Mouse (Mus musculus) CH12.LX (cell line): Measurements from ENCODE around the gene Sde2. TPM values are rescaled to one million over a fixed set of nuclear protein-coding genes. Genes with fewer than 3 reads are reported as not detected.
A peak's percentile ranks its signal among the peaks of the same experiment; 100 is the strongest.

ENCODE experiments used
- DNase-seq: peaks from one replicate; pipeline ENCODE4 v3.0.0-alpha.2; 2013; ENCODE audit errors: extremely low read depth
- H3K27ac ChIP-seq: 2 replicates; pipeline ENCODE4 v1.5.1; 2012; ENCODE audit warnings: low read depth, mild to moderate bottlenecking, control low read depth, moderate library complexity; ENCODE audit not compliant: insufficient read depth
- H3K27me3 ChIP-seq: replicated peaks from 2 replicates; pipeline ENCODE3; 2012; ENCODE audit warnings: inconsistent platforms
- H3K36me3 ChIP-seq, 2 experiments: replicated peaks in 1 of 2; 2 replicates each; pipeline versions ENCODE3 to v1.6.1; 2012; ENCODE audit warnings: inconsistent platforms in 1 of 2, low read length in 1 of 2, mild to moderate bottlenecking in 1 of 2, mixed read lengths in 1 of 2, moderate library complexity in 1 of 2; ENCODE audit not compliant: control insufficient read depth in 1 of 2, insufficient read depth in 1 of 2
- H3K4me1 ChIP-seq, 2 experiments: 2 replicates each; pipeline ENCODE4 v1.6.1; 2012; ENCODE audit warnings: inconsistent platforms in 1 of 2, moderate library complexity in 1 of 2; ENCODE audit not compliant: insufficient read depth in 2 of 2, control insufficient read depth in 1 of 2
- H3K4me2 ChIP-seq: 2 replicates; pipeline ENCODE4 v1.6.1; 2012; ENCODE audit warnings: low read depth, mild to moderate bottlenecking, control low read depth; ENCODE audit not compliant: poor library complexity, insufficient read depth, severe bottlenecking
- H3K4me3 ChIP-seq, 3 experiments: fragments of 150-350 bp in 1 of 3; sonication (generic) in 1 of 3; replicated peaks in 1 of 3; 2 replicates each; pipeline versions ENCODE3 to v1.5.1; 2011 to 2012; ENCODE audit warnings: low read depth in 2 of 3, low read length in 2 of 3, mild to moderate bottlenecking in 2 of 3, moderate library complexity in 2 of 3, control low read depth in 1 of 3, improper control_type of control experiment in 1 of 3, inconsistent platforms in 1 of 3, mixed read lengths in 1 of 3; ENCODE audit not compliant: poor library complexity in 1 of 3
- H3K79me2 ChIP-seq: replicated peaks from 2 replicates; pipeline ENCODE4 v1.6.1; 2012; ENCODE audit warnings: mild to moderate bottlenecking, moderate library complexity; ENCODE audit not compliant: control insufficient read depth, poor library complexity, insufficient read depth, severe bottlenecking; ENCODE audit errors: extremely low read depth
- H3K9ac ChIP-seq: 2 replicates; pipeline ENCODE4 v1.6.1; 2012; ENCODE audit warnings: low read depth, mild to moderate bottlenecking, control low read depth, moderate library complexity; ENCODE audit not compliant: insufficient read depth
- H3K9me3 ChIP-seq: replicated peaks from 2 replicates; pipeline ENCODE3; 2012; ENCODE audit warnings: low read length, inconsistent platforms, mixed read lengths
- BHLHE40 ChIP-seq: IDR thresholded peaks from 2 replicates; pipeline ENCODE4 v1.6.1; 2011; ENCODE audit warnings: mild to moderate bottlenecking, low read depth, low read length, improper control_type of control experiment
- CHD1 ChIP-seq: IDR thresholded peaks from 2 replicates; pipeline ENCODE4 v1.6.1; 2012; ENCODE audit warnings: low read depth, low read length, improper control_type of control experiment, inconsistent platforms
- CHD2 ChIP-seq: IDR thresholded peaks from 2 replicates; pipeline ENCODE4 v1.6.1; 2011; ENCODE audit warnings: low read length, improper control_type of control experiment
- CTCF ChIP-seq, 2 experiments: IDR thresholded peaks in 1 of 2; conservative IDR thresholded peaks in 1 of 2; 2 replicates each; pipeline ENCODE4 v1.5.1; 2011 to 2012; ENCODE audit warnings: low read depth in 2 of 2, low read length in 2 of 2, improper control_type of control experiment in 1 of 2, inconsistent platforms in 1 of 2, mild to moderate bottlenecking in 1 of 2, moderate library complexity in 1 of 2
- E2F4 ChIP-seq: IDR thresholded peaks from 2 replicates; pipeline ENCODE4 v1.6.1; 2011; ENCODE audit warnings: low read depth, low read length, improper control_type of control experiment; ENCODE audit not compliant: insufficient replicate concordance
- ELF1 ChIP-seq: IDR thresholded peaks from 2 replicates; pipeline ENCODE4 v1.6.1; 2014; ENCODE audit warnings: low read depth, mild to moderate bottlenecking, inconsistent platforms, low read length, improper control_type of control experiment
- EP300 ChIP-seq: IDR thresholded peaks from 2 replicates; pipeline ENCODE4 v1.6.1; 2011; ENCODE audit warnings: low read length, improper control_type of control experiment
- GABPA ChIP-seq: IDR thresholded peaks from 2 replicates; pipeline ENCODE4 v1.6.1; 2012; ENCODE audit warnings: low read depth, low read length, improper control_type of control experiment, inconsistent platforms; ENCODE audit not compliant: insufficient replicate concordance
- HCFC1 ChIP-seq: IDR thresholded peaks from 2 replicates; pipeline ENCODE4 v1.6.1; 2012; ENCODE audit warnings: low read depth, mild to moderate bottlenecking, inconsistent platforms, low read length, improper control_type of control experiment
- IRF4 ChIP-seq: IDR thresholded peaks from 2 replicates; pipeline ENCODE4 v1.6.1; 2014; ENCODE audit warnings: low read depth, mild to moderate bottlenecking, inconsistent platforms, low read length, improper control_type of control experiment
- JUN ChIP-seq: IDR thresholded peaks from 2 replicates; pipeline ENCODE4 v1.6.1; 2011; ENCODE audit warnings: low read depth, mild to moderate bottlenecking, low read length, improper control_type of control experiment, moderate library complexity; ENCODE audit not compliant: insufficient read depth
- JUND ChIP-seq: conservative IDR thresholded peaks from 2 replicates; pipeline ENCODE4 v1.6.1; 2011; ENCODE audit warnings: low read depth, low read length, improper control_type of control experiment
- KAT2A ChIP-seq: IDR thresholded peaks from 2 replicates; pipeline ENCODE4 v1.6.1; 2012; ENCODE audit warnings: low read length, improper control_type of control experiment, inconsistent platforms; ENCODE audit not compliant: insufficient replicate concordance
- MAX ChIP-seq: IDR thresholded peaks from 2 replicates; pipeline ENCODE4 v1.6.1; 2011; ENCODE audit warnings: low read length, improper control_type of control experiment
- MAZ ChIP-seq: IDR thresholded peaks from 2 replicates; pipeline ENCODE4 v1.6.1; 2012; ENCODE audit warnings: low read depth, mild to moderate bottlenecking, inconsistent platforms, low read length, improper control_type of control experiment, moderate library complexity
- MXI1 ChIP-seq: IDR thresholded peaks from 2 replicates; pipeline ENCODE4 v1.6.1; 2011; ENCODE audit warnings: mild to moderate bottlenecking, low read depth, low read length, improper control_type of control experiment
- MYC ChIP-seq: IDR thresholded peaks from 2 replicates; pipeline ENCODE4 v1.6.1; 2011; ENCODE audit warnings: low read depth, mild to moderate bottlenecking, improper control_type of control experiment, low read length
- NELFE ChIP-seq: IDR thresholded peaks from 2 replicates; pipeline ENCODE4 v1.6.1; 2011; ENCODE audit warnings: low read depth, low read length, improper control_type of control experiment
- NRF1 ChIP-seq: IDR thresholded peaks from 2 replicates; pipeline ENCODE4 v1.6.1; 2014; ENCODE audit warnings: low read depth, mild to moderate bottlenecking, inconsistent platforms, low read length, improper control_type of control experiment, moderate library complexity
- PAX5 ChIP-seq: IDR thresholded peaks from 2 replicates; pipeline ENCODE4 v1.6.1; 2012; ENCODE audit warnings: low read length, inconsistent platforms, mixed read lengths
- POLR2A ChIP-seq: IDR thresholded peaks from 2 replicates; pipeline ENCODE4 v1.6.1; 2011; ENCODE audit warnings: low read depth, mild to moderate bottlenecking, improper control_type of control experiment, low read length
- POLR2AphosphoS2 ChIP-seq: IDR thresholded peaks from 2 replicates; pipeline ENCODE4 v1.6.1; 2011; ENCODE audit warnings: low read depth, low read length, improper control_type of control experiment
- RCOR1 ChIP-seq: conservative IDR thresholded peaks from 2 replicates; pipeline ENCODE4 v1.6.1; 2012; ENCODE audit warnings: low read depth, mild to moderate bottlenecking, inconsistent platforms, low read length, improper control_type of control experiment
- SIN3A ChIP-seq: IDR thresholded peaks from 2 replicates; pipeline ENCODE4 v1.6.1; 2012; ENCODE audit warnings: low read length, improper control_type of control experiment, inconsistent platforms
- TBP ChIP-seq: conservative IDR thresholded peaks from 2 replicates; pipeline ENCODE4 v1.6.1; 2011; ENCODE audit warnings: low read depth, low read length, improper control_type of control experiment
- TCF12 ChIP-seq: IDR thresholded peaks from 2 replicates; pipeline ENCODE4 v1.6.1; 2014; ENCODE audit warnings: low read depth, mild to moderate bottlenecking, inconsistent platforms, low read length, improper control_type of control experiment
- UBTF ChIP-seq: IDR thresholded peaks from 2 replicates; pipeline ENCODE4 v1.6.1; 2012; ENCODE audit warnings: low read depth, mild to moderate bottlenecking, inconsistent platforms, low read length, improper control_type of control experiment, moderate library complexity
- USF2 ChIP-seq: conservative IDR thresholded peaks from 2 replicates; pipeline ENCODE4 v1.6.1; 2011; ENCODE audit warnings: low read depth, low read length, improper control_type of control experiment
- ZC3H11A ChIP-seq: IDR thresholded peaks from 2 replicates; pipeline ENCODE4 v1.6.1; 2012; ENCODE audit warnings: low read depth, mild to moderate bottlenecking, inconsistent platforms, low read length, improper control_type of control experiment
- ZKSCAN1 ChIP-seq: IDR thresholded peaks from 2 replicates; pipeline ENCODE4 v1.6.1; 2012; ENCODE audit warnings: low read depth, inconsistent platforms, low read length, improper control_type of control experiment, borderline replicate concordance
- ZMIZ1 ChIP-seq: IDR thresholded peaks from 2 replicates; pipeline ENCODE4 v1.6.1; 2012; ENCODE audit warnings: low read depth, mild to moderate bottlenecking, inconsistent platforms, low read length, improper control_type of control experiment
- ZNF384 ChIP-seq: IDR thresholded peaks from 2 replicates; pipeline ENCODE4 v1.6.1; 2012; ENCODE audit warnings: low read depth, low read length, improper control_type of control experiment, inconsistent platforms
- dilution Hi-C: fragments of 300-500 bp; cut with MboI; formaldehyde crosslinking; loops from 2 replicates; pipeline ENCODE4 v1.14.3; 2020; ENCODE audit warnings: low sequenced_read_pairs; ENCODE audit not compliant: extremely low pct_unique_long_range_greater_than_20kb, extremely low pct_ligation_motif_present
- in situ Hi-C: fragments of 300-500 bp; cut with MboI; formaldehyde crosslinking; loops from 3 replicates; pipeline ENCODE4 v1.14.3; 2019; ENCODE audit warnings: low sequenced_read_pairs, low pct_ligation_motif_present, low pct_unique_long_range_greater_than_20kb, mixed read lengths
- polyA plus RNA-seq: library from polyadenylated mRNA; unstranded; fragments of >175 nt; gene quantifications from 2 replicates; pipeline ENCODE4 v1.2.1, GENCODE M21; 2012; ENCODE audit warnings: low read depth; ENCODE audit not compliant: insufficient read length
- total RNA-seq, 2 experiments: library from RNA; depleted of rRNA; stranded (reverse); fragments of 300-350 nt in 1 of 2; fragments of >200 nt in 1 of 2; gene quantifications; 2 replicates each; pipeline ENCODE4 v1.2.3; 2012 to 2014

Gene Sde2
- total and polyA plus RNA-seq, 3 experiments = 24.7 to 33.2 (median 28.0) TPM

DNA sequence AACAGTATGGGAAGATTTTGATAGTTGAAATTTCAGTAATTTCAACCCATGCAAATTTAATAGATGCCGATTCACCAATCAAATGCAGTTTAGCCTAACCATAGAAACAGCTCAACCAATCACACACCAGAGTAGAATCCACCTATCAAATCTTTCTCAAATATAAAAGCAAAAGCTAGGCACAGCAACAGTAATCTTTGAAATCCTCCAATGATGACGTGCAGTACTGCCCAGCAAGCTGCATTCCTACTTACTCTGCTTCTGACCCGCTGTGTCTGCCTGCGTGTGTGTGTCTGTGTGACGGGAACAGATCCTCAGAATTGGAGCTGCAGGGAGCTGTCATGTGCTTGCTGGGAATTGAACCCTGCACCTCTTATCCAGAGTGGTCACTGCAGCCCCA, 42.1 kb upstream of the Sde2 start:
- Histone ChIP-seq H3K27ac (no peak overlapping the region), H3K36me3 (peaks cover 56 to 67% of the 10 kb centered on the region in 2 experiments), H3K4me3 (no peak overlapping the region), H3K9ac (no peak overlapping the region), H3K27me3 (no peaks in the 10 kb centered on the region), H3K4me2 (no peak overlapping the region), H3K9me3 (no peaks in the 10 kb centered on the region), H3K4me1 (peaks cover 5 to 18% of the 10 kb centered on the region in 2 experiments; a peak in 3 of 4 replicates), H3K79me2 (peaks cover 56% of the 10 kb centered on the region)
- in situ Hi-C loops (loop anchor here (5.0 kb wide), 1 partner anchor 42 kb away; no protein-coding TSS in a partner anchor), dilution Hi-C loops (no loop called here)
- no peak for DNase-seq
- TF ChIP-seq TBP = no peak
- TF ChIP-seq CTCF (conservative IDR thresholded peaks at IDR 0.05 in 1 of 2, IDR thresholded peaks at IDR 0.05 in 1 of 2; ENCODE audit: low read depth in 2 of 2, low read length in 2 of 2) = no peak
- TF ChIP-seq BHLHE40 = no peak
- no peak for TF ChIP-seq UBTF
- TF ChIP-seq E2F4 = no peak
- TF ChIP-seq NRF1 = no peak
- no peak for TF ChIP-seq KAT2A
- no peak for TF ChIP-seq ZMIZ1
- no peak for TF ChIP-seq ZKSCAN1
- no peak for TF ChIP-seq HCFC1
- TF ChIP-seq, all 38 proteins: peak for 0

- in situ Hi-C loops = no loop called here
- DNase-seq = peak; percentile 80
- TF ChIP-seq ELF1 (no peak), MAX (no peak), MYC (peak; percentile 40; the same call in 1 of the 2 replicates), ZNF384 (peak; percentile 80), JUN (no peak), BHLHE40 (peak; percentile 46), ZKSCAN1 (no peak), EP300 (no peak), CHD2 (no peak), USF2 (no peak), NELFE (no peak), MAZ (no peak), RCOR1 (no peak), TBP (peak; percentile 66; the same call in 1 of the 2 replicates), UBTF (no peak), CHD1 (peak; percentile 86; the same call in 1 of the 2 replicates), POLR2A (no peak), MXI1 (peak; percentile 70; the same call in 1 of the 2 replicates), IRF4 (peak; percentile 8; the same call in 1 of the 2 replicates), ZC3H11A (no peak), SIN3A (peak; percentile 87), GABPA (no peak), CTCF (conservative IDR thresholded peaks at IDR 0.05 in 1 of 2, IDR thresholded peaks at IDR 0.05 in 1 of 2; ENCODE audit: low read depth in 2 of 2, low read length in 2 of 2) (peak in 1 of 2 experiments; percentile 70; a peak in 2 of 4 replicates), POLR2AphosphoS2 (no peak), JUND (no peak; the same call in 1 of the 2 replicates), PAX5 (no peak), ZMIZ1 (no peak), KAT2A (no peak), TCF12 (no peak)
Measured at GRCm38 (mm10) chr1:180810976-180811375, 40.0 kb upstream of the Sde2 start.

More at GRCm38 (mm10) chr1:180810976-180811375, 40.0 kb upstream of the Sde2 start:
- Histone ChIP-seq H3K4me1 (peaks cover 5 to 24% of the 10 kb centered on the region in 2 experiments; a peak in 3 of 4 replicates), H3K9me3 (no peaks in the 10 kb centered on the region), H3K9ac (peak overlapping the region; percentile 34; the same call in 1 of the 2 replicates), H3K4me2 (peak overlapping the region; percentile 78), H3K27ac (no peak overlapping the region), H3K36me3 (peaks cover 36 to 45% of the 10 kb centered on the region in 2 experiments), H3K27me3 (peaks cover 16% of the 10 kb centered on the region), H3K4me3 (peak overlapping the region in 2 of 3 experiments; percentile 19 to 96), H3K79me2 (peaks cover 56% of the 10 kb centered on the region)
- dilution Hi-C loops = no loop called here
